Mouse (Mus musculus): ENCODE data around the gene Xab2. TPM values are rescaled to one million over a fixed set of nuclear protein-coding genes. Genes with fewer than 3 reads are reported as not detected.

Xab2 gene
- total RNA-seq, 4 experiments from 2014 or later = 13.8 to 18.5 (median 16.2) TPM

Other genes with a start within 250 kb of the Xab2 start
- gene Arhgef18, start 228.3 kb downstream of the Xab2 start, total RNA-seq (2022) = 10 to 100 TPM; 15.0 to 17.4 (median 15.8) TPM
- 1 to 10 TPM; 2.6 to 4.7 (median 4.1) TPM for gene Pex11g, start 153.6 kb downstream of the Xab2 start, total RNA-seq (2022)
- gene Tex45, start 150.5 kb downstream of the Xab2 start, total RNA-seq (2022) = under 1 TPM in 1 of 4 experiments, not detected in 3; 0.16 TPM
- 10 to 100 TPM; 24.2 to 30.9 (median 29.6) TPM for gene Zfp358, start 128.2 kb downstream of the Xab2 start, total RNA-seq (2022)
- gene Mcoln1, start 120.9 kb downstream of the Xab2 start, total RNA-seq (2022) = 10 to 100 TPM; 20.6 to 24.2 (median 23.3) TPM
- gene Pnpla6, start 105.9 kb downstream of the Xab2 start, total RNA-seq (2022) = 1 to 10 TPM; 8.8 to 9.8 (median 9.6) TPM
- gene C330021F23Rik, start 53.3 kb downstream of the Xab2 start, total RNA-seq (2022) = under 1 TPM in 1 of 4 experiments, not detected in 3; 0.57 TPM
- gene Camsap3, start 34.0 kb downstream of the Xab2 start, total RNA-seq (2022) = 1 to 10 TPM in 2 of 4 experiments, under 1 TPM in 2; 0.86 to 2.1 (median 1.0) TPM
- gene Pet100, start 232 bp upstream of the Xab2 start, total RNA-seq (2022) = 100 to 1,000 TPM in 1 of 4 experiments, 10 to 100 TPM in 3; 84.2 to 104 (median 93.4) TPM
- gene Pcp2, start 4.2 kb upstream of the Xab2 start, total RNA-seq (2022) = not detected
- gene Stxbp2, start 9.6 kb upstream of the Xab2 start, total RNA-seq (2022) = 1 to 10 TPM; 4.6 to 7.7 (median 5.6) TPM
- gene Retn, start 34.5 kb upstream of the Xab2 start, total RNA-seq (2022) = 1 to 10 TPM in 2 of 4 experiments, under 1 TPM in 2; 0.38 to 1.9 (median 1.3) TPM
- gene Mcemp1, start 44.4 kb upstream of the Xab2 start, total RNA-seq (2022) = 1 to 10 TPM in 1 of 4 experiments, not detected in 3; 3.5 TPM
- under 1 TPM in 2 of 4 experiments, not detected in 2; 0.86 to 0.97 TPM for gene Fcor, start 51.0 kb upstream of the Xab2 start, total RNA-seq (2022)
- 10 to 100 TPM; 19.9 to 23.0 (median 20.6) TPM for gene Trappc5, start 55.0 kb upstream of the Xab2 start, total RNA-seq (2022)
- under 1 TPM; 0.22 to 0.55 (median 0.47) TPM for gene Fcer2a, start 72.9 kb upstream of the Xab2 start, total RNA-seq (2022)
- gene Clec4g, start 99.3 kb upstream of the Xab2 start, total RNA-seq (2022) = under 1 TPM; 0.53 to 0.79 (median 0.59) TPM
- under 1 TPM; 0.63 to 0.78 (median 0.71) TPM for gene Cd209a, start 127.7 kb upstream of the Xab2 start, total RNA-seq (2022)
- not detected for gene Cd209e, start 233.0 kb upstream of the Xab2 start, total RNA-seq (2022)